Mouse (Mus musculus): Measurements from ENCODE around the gene Irgc1.
"Not testable (repeated sequence)": the region's sequence is repeated elsewhere in the genome, so short reads cannot be mapped to it uniquely, and the experiment has no call there.

Irgc1 gene

GRCm38 (mm10) chr7:24431713-24432112 lies 20.4 kb downstream of the Irgc1 start:
- DNase-seq (ENCODE audit: low spot score), result no peak

GRCm38 (mm10) chr7:24430551-24431345 lies 21.3 kb downstream of the Irgc1 start:
- DNase-seq (ENCODE audit: low spot score), result no peak

- DNase-seq (ENCODE audit: low spot score), result no peak
Observed at GRCm38 (mm10) chr7:24429413-24430112, 22.5 kb downstream of the Irgc1 start.

- DNase-seq (ENCODE audit: low spot score), result no peak
Observed at GRCm38 (mm10) chr7:24428725-24429124, 23.4 kb downstream of the Irgc1 start.

- DNase-seq (ENCODE audit: low spot score), result no peak
Observed at GRCm38 (mm10) chr7:24427168-24427567, 24.9 kb downstream of the Irgc1 start.

- no peak for DNase-seq (ENCODE audit: low spot score)
Observed at GRCm38 (mm10) chr7:24425919-24426318, 26.2 kb downstream of the Irgc1 start.

- no peak for DNase-seq (ENCODE audit: low spot score)
Observed at GRCm38 (mm10) chr7:24423956-24424732, 28.0 kb downstream of the Irgc1 start.

GRCm38 (mm10) chr7:24423107-24423763 lies 28.9 kb downstream of the Irgc1 start:
- DNase-seq (ENCODE audit: low spot score), result no peak

- DNase-seq (ENCODE audit: low spot score), result no peak
Observed at GRCm38 (mm10) chr7:24422251-24422650, 29.8 kb downstream of the Irgc1 start.

GRCm38 (mm10) chr7:24421648-24422047 lies 30.4 kb downstream of the Irgc1 start:
- no peak for DNase-seq (ENCODE audit: low spot score)

GRCm38 (mm10) chr7:24419579-24419978 lies 32.5 kb downstream of the Irgc1 start:
- no peak for DNase-seq (ENCODE audit: low spot score)

GRCm38 (mm10) chr7:24415261-24415660 lies 36.8 kb downstream of the Irgc1 start:
- no peak for DNase-seq (ENCODE audit: low spot score)

- no peak for DNase-seq (ENCODE audit: low spot score)
Observed at GRCm38 (mm10) chr7:24413630-24414029, 38.5 kb downstream of the Irgc1 start.

GRCm38 (mm10) chr7:24410831-24411230 lies 41.3 kb downstream of the Irgc1 start:
- no peak for DNase-seq (ENCODE audit: low spot score)

- no peak for DNase-seq (ENCODE audit: low spot score)
Observed at GRCm38 (mm10) chr7:24410123-24410522, 42.0 kb downstream of the Irgc1 start.

- DNase-seq (ENCODE audit: low spot score), result no peak
Observed at GRCm38 (mm10) chr7:24408186-24408585, 43.9 kb downstream of the Irgc1 start.

- peak; percentile 72 for DNase-seq (ENCODE audit: low spot score)
Observed at GRCm38 (mm10) chr7:24406528-24407344, 45.4 kb downstream of the Irgc1 start.

GRCm38 (mm10) chr7:24405649-24406048 lies 46.4 kb downstream of the Irgc1 start:
- no peak for DNase-seq (ENCODE audit: low spot score)

- DNase-seq (ENCODE audit: low spot score), result no peak
Observed at GRCm38 (mm10) chr7:24402851-24403250, 49.2 kb downstream of the Irgc1 start.

- DNase-seq (ENCODE audit: low spot score), result not testable (repeated sequence)
Observed at GRCm38 (mm10) chr7:24400489-24400888, 51.6 kb downstream of the Irgc1 start.

GRCm38 (mm10) chr7:24400082-24400452 lies 52.0 kb downstream of the Irgc1 start:
- no peak for DNase-seq (ENCODE audit: low spot score)

Data from urinary bladder, postnatal 25 days (tissue).